Mouse (Mus musculus) midbrain, embryonic 13.5 days (tissue): ENCODE results near the gene Hoxa9. TPM values are rescaled to one million over a fixed set of nuclear protein-coding genes. Genes with fewer than 3 reads are reported as not detected.

Experiments used
- ATAC-seq: fragments of 200-750 bp; cut with Nextera tagmentation; 2 replicates; pipeline ENCODE4 v1.8.0; 2017; ENCODE audit warnings: mild to moderate bottlenecking, moderate TSS enrichment, moderate library complexity
- H3K27ac ChIP-seq: fragments of 300-500 bp; sonication (generic); 2 replicates; pipeline ENCODE4 v1.5.1; 2015; ENCODE audit warnings: inconsistent platforms, mild to moderate bottlenecking, moderate library complexity
- H3K27me3 ChIP-seq: fragments of 300-500 bp; sonication (generic); 2 replicates; pipeline ENCODE4 v1.6.1; 2015; ENCODE audit warnings: mild to moderate bottlenecking, inconsistent platforms
- H3K36me3 ChIP-seq: fragments of 300-500 bp; sonication (generic); 2 replicates; pipeline ENCODE4 v1.6.1; 2015; ENCODE audit warnings: mild to moderate bottlenecking, inconsistent platforms
- H3K4me1 ChIP-seq: fragments of 300-500 bp; sonication (generic); replicated peaks from 2 replicates; pipeline ENCODE4 v1.6.1; 2015; ENCODE audit warnings: inconsistent platforms
- H3K4me2 ChIP-seq: fragments of 300-500 bp; sonication (generic); replicated peaks from 2 replicates; pipeline ENCODE4 v1.6.1; 2015; ENCODE audit warnings: moderate library complexity, mild to moderate bottlenecking, inconsistent platforms
- H3K4me3 ChIP-seq: fragments of 300-500 bp; sonication (generic); replicated peaks from 2 replicates; pipeline ENCODE4 v1.5.1; 2015; ENCODE audit warnings: mild to moderate bottlenecking, inconsistent platforms
- H3K9ac ChIP-seq: fragments of 300-500 bp; sonication (generic); replicated peaks from 2 replicates; pipeline ENCODE4 v1.6.1; 2015; ENCODE audit warnings: mild to moderate bottlenecking, inconsistent platforms
- H3K9me3 ChIP-seq: fragments of 300-500 bp; sonication (generic); 2 replicates; pipeline ENCODE4 v1.6.1; 2016; ENCODE audit warnings: mild to moderate bottlenecking, inconsistent platforms
- WGBS: fragments of 180-500 bp; shearing (Covaris S2); methylation state at CpG from one replicate; pipeline ENCODE4 v1.1.7; 2015; 5-methylcytosine and 5-hydroxymethylcytosine counted together
- polyA plus RNA-seq: library from polyadenylated mRNA; unstranded; fragments of >200 nt; fragmentation: Nextera tagmentation; extraction: Ambion mirVana; gene quantifications from 2 replicates; pipeline ENCODE4 v1.2.1, GENCODE M21; 2015

Hoxa9 gene
- polyA plus RNA-seq, 1 experiment from 2014 or later, result not detected

GRCm38 (mm10) chr6:52267221-52267620, 36.3 kb upstream of the Hoxa9 start:
- 21% methylated on average over 5 of the region's 5 CpGs for WGBS
- H3K9ac ChIP-seq, result no peak overlapping the region
- H3K27me3 ChIP-seq, result peaks cover 98% of the 10 kb centered on the region
- H3K36me3 ChIP-seq, result no peaks in the 10 kb centered on the region
- H3K4me3 ChIP-seq, result no peak overlapping the region
- H3K27ac ChIP-seq, result no peak overlapping the region
- no peak for ATAC-seq
- no peaks in the 10 kb centered on the region for H3K9me3 ChIP-seq
- no peak overlapping the region for H3K4me2 ChIP-seq
- no peaks in the 10 kb centered on the region for H3K4me1 ChIP-seq

- Histone ChIP-seq H3K27me3 (peaks cover 99% of the 10 kb centered on the region), H3K4me3 (no peak overlapping the region), H3K4me1 (no peaks in the 10 kb centered on the region), H3K36me3 (no peaks in the 10 kb centered on the region), H3K27ac (no peak overlapping the region), H3K9me3 (no peaks in the 10 kb centered on the region), H3K4me2 (no peak overlapping the region), H3K9ac (no peak overlapping the region)
- WGBS, result 3% methylated on average over 9 of the region's 9 CpGs
- ATAC-seq, result no peak
Measured at GRCm38 (mm10) chr6:52266666-52266985, 35.7 kb upstream of the Hoxa9 start.

- H3K9me3 ChIP-seq, result no peaks in the 10 kb centered on the region
- H3K9ac ChIP-seq, result no peak overlapping the region
- peaks cover 99% of the 10 kb centered on the region for H3K27me3 ChIP-seq
- no peaks in the 10 kb centered on the region for H3K4me1 ChIP-seq
- under 1% methylated on average over 19 of the region's 19 CpGs for WGBS
- no peaks in the 10 kb centered on the region for H3K36me3 ChIP-seq
- ATAC-seq, result no peak
- no peak overlapping the region for H3K27ac ChIP-seq
- no peak overlapping the region for H3K4me2 ChIP-seq
- H3K4me3 ChIP-seq, result no peak overlapping the region
Measured at GRCm38 (mm10) chr6:52265913-52266665, 35.2 kb upstream of the Hoxa9 start.

GRCm38 (mm10) chr6:52265306-52265912, 34.5 kb upstream of the Hoxa9 start:
- Histone ChIP-seq H3K4me3 (no peak overlapping the region), H3K27ac (no peak overlapping the region), H3K36me3 (no peaks in the 10 kb centered on the region), H3K9ac (no peak overlapping the region), H3K9me3 (no peaks in the 10 kb centered on the region), H3K4me2 (no peak overlapping the region), H3K4me1 (peaks cover 3% of the 10 kb centered on the region; the same call in 1 of the 2 replicates), H3K27me3 (peaks cover 99% of the 10 kb centered on the region)
- WGBS, result under 1% methylated on average over 18 of the region's 18 CpGs
- no peak for ATAC-seq

- H3K4me2 ChIP-seq, result no peak overlapping the region
- WGBS, result 5% methylated on average over 5 of the region's 5 CpGs
- H3K27ac ChIP-seq, result no peak overlapping the region
- H3K27me3 ChIP-seq, result peaks cover 99% of the 10 kb centered on the region
- peaks cover 6% of the 10 kb centered on the region; the same call in 1 of the 2 replicates for H3K4me1 ChIP-seq
- H3K36me3 ChIP-seq, result no peaks in the 10 kb centered on the region
- no peaks in the 10 kb centered on the region for H3K9me3 ChIP-seq
- H3K9ac ChIP-seq, result no peak overlapping the region
- no peak overlapping the region for H3K4me3 ChIP-seq
- ATAC-seq, result no peak
Measured at GRCm38 (mm10) chr6:52264106-52264790, 33.4 kb upstream of the Hoxa9 start.

GRCm38 (mm10) chr6:52263321-52263585, 32.4 kb upstream of the Hoxa9 start:
- Histone ChIP-seq H3K27me3 (peaks cover 99% of the 10 kb centered on the region), H3K4me1 (peaks cover 6% of the 10 kb centered on the region; the same call in 1 of the 2 replicates), H3K4me3 (no peak overlapping the region), H3K36me3 (no peaks in the 10 kb centered on the region), H3K9ac (no peak overlapping the region), H3K9me3 (no peaks in the 10 kb centered on the region), H3K27ac (no peak overlapping the region), H3K4me2 (no peak overlapping the region)
- under 1% methylated on average over 6 of the region's 6 CpGs for WGBS
- ATAC-seq, result no peak

GRCm38 (mm10) chr6:52262463-52263320, 31.8 kb upstream of the Hoxa9 start:
- Histone ChIP-seq H3K4me3 (no peak overlapping the region), H3K4me2 (no peak overlapping the region), H3K9ac (no peak overlapping the region), H3K4me1 (peaks cover 6% of the 10 kb centered on the region; the same call in 1 of the 2 replicates), H3K36me3 (no peaks in the 10 kb centered on the region), H3K27ac (no peak overlapping the region), H3K9me3 (no peaks in the 10 kb centered on the region), H3K27me3 (peaks cover 98% of the 10 kb centered on the region)
- 1% methylated on average over 24 of the region's 24 CpGs for WGBS
- ATAC-seq, result no peak

GRCm38 (mm10) chr6:52261751-52262462, 31.0 kb upstream of the Hoxa9 start:
- 1% methylated on average over 9 of the region's 9 CpGs for whole genome bisulfite sequencing
- peaks cover 6% of the 10 kb centered on the region; the same call in 1 of the 2 replicates for H3K4me1 ChIP-seq
- H3K27me3 ChIP-seq, result peaks cover 99% of the 10 kb centered on the region
- no peak overlapping the region for H3K4me2 ChIP-seq
- no peaks in the 10 kb centered on the region for H3K9me3 ChIP-seq
- no peak overlapping the region for H3K4me3 ChIP-seq
- no peak for ATAC-seq
- no peaks in the 10 kb centered on the region for H3K36me3 ChIP-seq
- no peak overlapping the region for H3K9ac ChIP-seq
- no peak overlapping the region for H3K27ac ChIP-seq

GRCm38 (mm10) chr6:52260654-52261575, 30.0 kb upstream of the Hoxa9 start, which contains the start of gene Hoxa13:
Gene Hoxa13 (minus strand): TSS chr6:52260880.
- H3K4me3 ChIP-seq, result peak within 1 kb of the TSS; percentile 30
- H3K9ac ChIP-seq, result no peak within 1 kb of the TSS
- H3K9me3 ChIP-seq, result no peaks in the 10 kb centered on the region
- no peak within 1 kb of the TSS for H3K27ac ChIP-seq
- H3K4me1 ChIP-seq, result peaks cover 6% of the 10 kb centered on the region; the same call in 1 of the 2 replicates
- H3K36me3 ChIP-seq, result no peaks in the 10 kb centered on the region
- ATAC-seq, result no peak
- WGBS, result 0% methylated on average over 48 of the region's 72 CpGs
- peak within 1 kb of the TSS; percentile 43 for H3K4me2 ChIP-seq
- peaks cover 98% of the 10 kb centered on the region for H3K27me3 ChIP-seq

GRCm38 (mm10) chr6:52259811-52260261, 28.9 kb upstream of the Hoxa9 start:
- Histone ChIP-seq H3K36me3 (no peaks in the 10 kb centered on the region), H3K9me3 (no peaks in the 10 kb centered on the region), H3K27me3 (peaks cover 98% of the 10 kb centered on the region), H3K27ac (no peak overlapping the region), H3K4me1 (peaks cover 6% of the 10 kb centered on the region; the same call in 1 of the 2 replicates), H3K4me3 (no peak overlapping the region), H3K9ac (no peak overlapping the region), H3K4me2 (peak overlapping the region; percentile 43; the same call in 1 of the 2 replicates)
- under 1% methylated on average over 39 of the region's 39 CpGs for WGBS
- no peak for ATAC-seq
